Mouse (Mus musculus) stomach, postnatal 0 days (tissue): Measurements from ENCODE around the gene Kcnj16.

Experiments
- CTCF ChIP-seq: IDR thresholded peaks from 2 replicates; pipeline ENCODE4 v1.5.1; 2016; ENCODE audit warnings: antibody characterized with exemption, low read depth, mild to moderate bottlenecking, moderate library complexity
- EP300 ChIP-seq: optimal IDR thresholded peaks from 2 replicates; pipeline ENCODE3; 2016; ENCODE audit warnings: antibody characterized with exemption

DNA sequence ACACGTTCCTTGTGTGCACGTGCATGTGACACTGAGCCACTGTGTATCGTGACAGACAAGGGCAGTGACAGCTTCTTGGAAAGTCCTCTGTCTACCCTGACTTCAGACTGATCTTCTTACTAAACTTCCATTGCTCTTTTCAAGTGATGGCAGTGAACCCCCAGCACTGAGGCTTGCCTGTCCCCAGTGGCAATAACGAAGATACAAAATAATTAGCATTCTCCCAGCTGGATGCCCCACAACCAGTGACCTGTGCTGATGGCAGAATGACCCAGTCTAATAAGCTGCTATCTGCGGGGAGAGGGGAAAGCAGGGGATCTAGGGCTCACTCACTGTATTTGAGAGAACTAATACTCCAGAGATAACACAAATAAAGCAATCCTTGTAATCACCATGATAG is 92.4 kb downstream of the Kcnj16 start:
- no peak for TF ChIP-seq EP300
- no peak for TF ChIP-seq CTCF
